Mouse (Mus musculus) heart, adult 2 months (tissue): Measurements from ENCODE around the gene Gm10837.

Source experiments
- CTCF ChIP-seq: fragments of 200-600 bp; IDR thresholded peaks from 2 replicates; pipeline ENCODE4 v1.8.1; 2022; ENCODE audit warnings: antibody characterized with exemption, mild to moderate bottlenecking, moderate library complexity
- EP300 ChIP-seq: fragments of 200-500 bp; IDR thresholded peaks from 2 replicates; pipeline ENCODE4 v1.6.1; 2011; ENCODE audit warnings: low read depth, low read length, control low read depth; ENCODE audit not compliant: insufficient read depth

- TF ChIP-seq CTCF (no peak), EP300 (no peak)
Observed at GRCm38 (mm10) chr14:122484844-122485551, 5.4 kb upstream of the Gm10837 start.
